Mouse (Mus musculus): Measurements from ENCODE around the gene Gpr68. TPM values are rescaled to one million over a fixed set of nuclear protein-coding genes. Genes with fewer than 3 reads are reported as not detected.

Gene Gpr68
- polyA plus RNA-seq, 1 experiment from 2014 or later, result 0.10 TPM

- H3K9ac ChIP-seq (ENCODE audit: low read length), result no peak overlapping the region
- H3K4me1 ChIP-seq (ENCODE audit: control insufficient read depth, insufficient read depth, low read length), result no peaks in the 10 kb centered on the region
- ATAC-seq (ENCODE audit: low FRiP score), result no peak
- no peaks in the 10 kb centered on the region for H3K9me3 ChIP-seq (ENCODE audit: control insufficient read depth, low read length)
- H3K27me3 ChIP-seq (ENCODE audit: control insufficient read depth, insufficient read depth, low read length), result no peaks in the 10 kb centered on the region
- DNase-seq (ENCODE audit: low spot score, missing footprints), result peak; percentile 23
- WGBS, result 91% methylated on average over 3 of the region's 3 CpGs
- no peak overlapping the region for H3K4me3 ChIP-seq (ENCODE audit: low read depth, low read length)
- H3K4me2 ChIP-seq, result no peak overlapping the region
- H3K27ac ChIP-seq (ENCODE audit: low read depth, low read length), result no peak overlapping the region
- H3K36me3 ChIP-seq (ENCODE audit: control insufficient read depth, insufficient read depth, low read length), result no peaks in the 10 kb centered on the region
These were observed 70.8 kb downstream of the Gpr68 start for GRCm38 (mm10) chr12:100837208-100837607.

GRCm38 (mm10) chr12:100831629-100832325 lies 76.2 kb downstream of the Gpr68 start:
- Histone ChIP-seq H3K9ac (ENCODE audit: low read length) (no peak overlapping the region), H3K27me3 (ENCODE audit: control insufficient read depth, insufficient read depth, low read length) (no peaks in the 10 kb centered on the region), H3K36me3 (ENCODE audit: control insufficient read depth, insufficient read depth, low read length) (no peaks in the 10 kb centered on the region), H3K27ac (ENCODE audit: low read depth, low read length) (no peak overlapping the region), H3K4me1 (ENCODE audit: control insufficient read depth, insufficient read depth, low read length) (no peaks in the 10 kb centered on the region), H3K4me3 (ENCODE audit: low read depth, low read length) (no peak overlapping the region), H3K9me3 (ENCODE audit: control insufficient read depth, low read length) (no peaks in the 10 kb centered on the region), H3K4me2 (no peak overlapping the region)
- DNase-seq (ENCODE audit: low spot score, missing footprints), result peak; percentile 75
- ATAC-seq (ENCODE audit: low FRiP score), result no peak
- 24% methylated on average over 8 of the region's 8 CpGs for WGBS

- ATAC-seq (ENCODE audit: low FRiP score) (no peak), DNase-seq (ENCODE audit: low spot score, missing footprints) (peak; percentile 26)
- Histone ChIP-seq H3K27ac (ENCODE audit: low read depth, low read length) (no peak overlapping the region), H3K9ac (ENCODE audit: low read length) (no peak overlapping the region), H3K9me3 (ENCODE audit: control insufficient read depth, low read length) (no peaks in the 10 kb centered on the region), H3K4me2 (no peak overlapping the region), H3K27me3 (ENCODE audit: control insufficient read depth, insufficient read depth, low read length) (no peaks in the 10 kb centered on the region), H3K4me1 (ENCODE audit: control insufficient read depth, insufficient read depth, low read length) (no peaks in the 10 kb centered on the region), H3K4me3 (ENCODE audit: low read depth, low read length) (no peak overlapping the region), H3K36me3 (ENCODE audit: control insufficient read depth, insufficient read depth, low read length) (no peaks in the 10 kb centered on the region)
- 86% methylated on average over 2 of the region's 2 CpGs for WGBS
These were observed 77.0 kb downstream of the Gpr68 start for GRCm38 (mm10) chr12:100831021-100831420.

Other genes with a start within 250 kb of the Gpr68 start
- gene Rps6ka5, start 181.2 kb downstream of the Gpr68 start, polyA plus RNA-seq (2014; fragmentation: Nextera tagmentation; extraction: Ambion mirVana), result 3.2 and 3.8 TPM in 2 replicates
- gene Dglucy, start 129.1 kb downstream of the Gpr68 start, polyA plus RNA-seq (2014; fragmentation: Nextera tagmentation; extraction: Ambion mirVana), result 0.23 and 0.44 TPM in 2 replicates
- 11.0 TPM in 2 replicates for gene Ccdc88c, start 120.9 kb upstream of the Gpr68 start, polyA plus RNA-seq (2014; fragmentation: Nextera tagmentation; extraction: Ambion mirVana)
- gene Ppp4r3a, start 175.5 kb upstream of the Gpr68 start, polyA plus RNA-seq (2014; fragmentation: Nextera tagmentation; extraction: Ambion mirVana), result 68.5 and 71.3 TPM in 2 replicates